Mouse (Mus musculus): ENCODE results near the gene Gm4131. TPM values are rescaled to one million over a fixed set of nuclear protein-coding genes. Genes with fewer than 3 reads are reported as not detected.

Gm4131 gene
- polyA plus RNA-seq, 1 experiment from 2014 or later: 0.30 TPM

DNA sequence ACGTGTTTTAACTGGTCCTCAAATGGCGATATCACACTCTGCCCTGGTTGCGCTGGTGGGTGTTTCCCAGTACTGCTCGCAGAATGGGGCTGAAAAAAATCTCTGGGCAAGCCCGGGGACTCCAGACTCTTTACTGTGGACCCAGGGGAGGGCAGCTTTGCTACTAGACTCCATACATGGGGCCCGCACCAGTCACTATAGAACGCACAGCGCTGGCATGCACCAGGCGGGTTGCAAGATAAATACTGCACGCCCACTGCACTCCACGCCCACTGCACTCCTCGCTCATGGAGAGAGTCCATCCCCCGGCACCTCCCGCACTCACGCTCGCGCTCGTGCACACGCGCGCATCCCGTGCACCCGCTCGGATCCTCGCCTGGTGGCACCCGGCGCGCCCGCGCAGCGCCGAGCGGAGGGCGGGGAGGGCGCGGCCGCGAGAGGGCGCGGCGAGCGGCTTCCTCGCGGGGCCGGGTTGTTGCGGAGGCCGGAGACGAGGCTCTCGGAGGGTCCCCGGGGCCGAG, 11.4 kb downstream of the Gm4131 start, which contains the start of gene Fam124a:
Gene Fam124a, plus strand, starts transcription at position 429 of the 521 bp plus-strand sequence.
- Histone ChIP-seq H3K4me2 (replicated peaks; ENCODE audit: low read depth, low read length) (peak within 1 kb of the TSS; percentile 93), H3K27ac (ENCODE audit: low read length) (no peak within 1 kb of the TSS), H3K4me1 (ENCODE audit: insufficient read depth, low read length) (peaks cover 8% of the 10 kb centered on the region; the same call in 1 of the 2 replicates), H3K27me3 (ENCODE audit: insufficient read depth, low read length) (0 out of 2 replicates have a peak, but pooled peaks cover 5% of the 10 kb centered on the region), H3K9ac (replicated peaks; ENCODE audit: low read length) (peak within 1 kb of the TSS; percentile 74), H3K4me3 (ENCODE audit: low read length) (peak within 1 kb of the TSS; percentile 64), H3K36me3 (ENCODE audit: insufficient read depth, low read length) (no peaks in the 10 kb centered on the region), H3K9me3 (ENCODE audit: low read length) (no peaks in the 10 kb centered on the region)
- ATAC-seq (ENCODE audit: low FRiP score, low TSS enrichment): peak; percentile 92
- whole genome bisulfite sequencing: under 1% methylated on average over 48 of the region's 51 CpGs

DNA sequence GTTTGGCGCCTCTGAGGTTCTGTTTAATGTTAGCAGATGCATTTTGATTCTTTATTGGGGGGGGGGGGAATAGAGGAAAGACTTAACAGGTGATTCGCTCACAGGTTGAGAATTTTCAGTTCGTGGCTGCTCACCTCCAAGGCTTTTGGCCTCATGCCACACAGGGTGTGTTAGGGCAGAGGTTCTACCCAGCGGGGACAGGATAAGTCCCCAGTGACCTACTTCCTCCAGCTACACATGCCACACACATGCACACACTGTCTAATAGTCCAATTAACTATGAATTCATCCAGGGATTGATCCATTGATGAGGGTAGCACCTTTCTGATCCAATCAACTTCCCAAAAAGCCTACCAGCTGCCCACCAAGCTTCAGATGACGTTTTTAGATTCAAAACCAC, 12.9 kb downstream of the Gm4131 start:
- Histone ChIP-seq H3K9ac (replicated peaks; ENCODE audit: low read length) (no peak overlapping the region), H3K4me2 (replicated peaks; ENCODE audit: low read depth, low read length) (no peak overlapping the region), H3K9me3 (ENCODE audit: low read length) (no peaks in the 10 kb centered on the region), H3K4me3 (ENCODE audit: low read length) (no peak overlapping the region), H3K27ac (ENCODE audit: low read length) (no peak overlapping the region), H3K4me1 (ENCODE audit: insufficient read depth, low read length) (peaks cover 12% of the 10 kb centered on the region), H3K36me3 (ENCODE audit: insufficient read depth, low read length) (no peaks in the 10 kb centered on the region), H3K27me3 (ENCODE audit: insufficient read depth, low read length) (0 out of 2 replicates have a peak, but pooled peaks cover 5% of the 10 kb centered on the region)
- 83% methylated on average over 5 of the region's 5 CpGs for WGBS
- ATAC-seq (ENCODE audit: low FRiP score, low TSS enrichment): no peak

DNA sequence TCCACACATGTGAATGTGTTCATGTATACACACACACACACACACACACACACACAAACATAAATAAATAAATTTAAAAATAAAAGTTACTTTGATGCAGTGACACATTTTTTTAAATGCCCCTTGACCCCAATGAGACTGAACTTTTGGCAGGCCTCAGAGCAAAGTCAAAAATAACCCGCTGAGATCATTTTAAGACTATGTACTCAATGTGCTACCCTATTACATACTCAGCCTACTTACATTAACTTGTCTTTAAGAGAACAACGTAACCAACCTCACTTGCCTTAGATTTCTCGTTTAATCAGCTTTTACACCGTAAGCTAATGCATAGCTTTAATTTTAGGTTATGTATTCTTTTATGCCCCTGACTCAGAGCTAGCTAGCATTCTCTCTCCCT, 13.9 kb downstream of the Gm4131 start:
- H3K9ac ChIP-seq (replicated peaks; ENCODE audit: low read length): no peak overlapping the region

DNA sequence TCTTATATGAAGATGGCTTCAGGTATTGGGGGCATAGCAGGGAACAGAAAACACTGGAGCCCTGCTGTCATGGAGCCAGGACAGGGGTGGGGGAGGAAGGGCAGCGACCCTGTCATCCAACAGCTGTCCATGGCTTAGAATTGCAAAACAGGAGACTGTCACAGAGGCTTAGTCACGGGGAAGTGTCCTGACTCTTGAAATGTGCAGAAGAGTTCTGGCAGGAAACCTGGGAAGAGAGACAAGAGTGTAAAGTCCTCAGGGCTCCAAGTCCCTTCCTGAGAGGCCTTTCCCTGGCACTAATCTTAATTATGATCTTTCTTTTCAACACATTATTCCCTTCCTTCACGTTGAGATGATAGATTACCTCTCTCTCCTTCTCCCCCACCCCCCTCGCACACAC, 16.6 kb downstream of the Gm4131 start:
- H3K4me3 ChIP-seq (ENCODE audit: low read length): no peak overlapping the region
- WGBS: 19% methylated on average over 3 of the region's 4 CpGs

More for the DNA sequence above, 13.9 kb downstream of the Gm4131 start:
- H3K4me1 ChIP-seq (ENCODE audit: insufficient read depth, low read length): peaks cover 12% of the 10 kb centered on the region
- no peak overlapping the region for H3K4me2 ChIP-seq (replicated peaks; ENCODE audit: low read depth, low read length)
- no peak for ATAC-seq (ENCODE audit: low FRiP score, low TSS enrichment)
- H3K36me3 ChIP-seq (ENCODE audit: insufficient read depth, low read length): no peaks in the 10 kb centered on the region
- WGBS: 91% methylated on average over 4 of the region's 4 CpGs
- 0 out of 2 replicates have a peak, but pooled peaks cover 5% of the 10 kb centered on the region for H3K27me3 ChIP-seq (ENCODE audit: insufficient read depth, low read length)
- H3K27ac ChIP-seq (ENCODE audit: low read length): no peak overlapping the region
- no peaks in the 10 kb centered on the region for H3K9me3 ChIP-seq (ENCODE audit: low read length)
- H3K4me3 ChIP-seq (ENCODE audit: low read length): no peak overlapping the region

DNA sequence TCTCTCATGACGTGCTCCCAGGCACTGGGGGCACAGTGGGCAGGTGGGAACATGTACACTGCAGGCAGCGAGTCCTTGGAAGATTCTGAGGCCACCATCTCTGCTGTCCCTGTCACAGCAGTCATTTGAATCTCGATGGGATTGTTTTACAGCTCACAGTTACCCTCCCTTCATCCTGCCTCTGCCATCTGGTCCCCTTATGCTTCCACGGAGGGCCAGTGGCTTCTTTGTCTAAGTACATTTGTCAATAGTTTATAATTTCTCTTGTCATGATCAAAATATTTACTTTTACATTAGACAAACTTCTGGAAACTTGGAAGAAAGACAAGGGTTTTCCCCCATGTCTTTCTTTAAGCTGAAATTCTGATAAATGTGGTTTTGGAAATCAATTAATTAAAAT, 20.0 kb downstream of the Gm4131 start:
- H3K4me2 ChIP-seq (replicated peaks; ENCODE audit: low read depth, low read length): no peak overlapping the region
- WGBS: 24% methylated on average over 4 of the region's 4 CpGs
- no peak for ATAC-seq (ENCODE audit: low FRiP score, low TSS enrichment)

More for the DNA sequence above, 16.6 kb downstream of the Gm4131 start:
- Histone ChIP-seq H3K4me2 (replicated peaks; ENCODE audit: low read depth, low read length) (no peak overlapping the region), H3K9me3 (ENCODE audit: low read length) (no peaks in the 10 kb centered on the region), H3K4me1 (ENCODE audit: insufficient read depth, low read length) (peaks cover 4% of the 10 kb centered on the region), H3K27ac (ENCODE audit: low read length) (no peak overlapping the region), H3K27me3 (ENCODE audit: insufficient read depth, low read length) (0 out of 2 replicates have a peak, but pooled peaks cover 5% of the 10 kb centered on the region), H3K9ac (replicated peaks; ENCODE audit: low read length) (no peak overlapping the region), H3K36me3 (ENCODE audit: insufficient read depth, low read length) (no peaks in the 10 kb centered on the region)
- no peak for ATAC-seq (ENCODE audit: low FRiP score, low TSS enrichment)

DNA sequence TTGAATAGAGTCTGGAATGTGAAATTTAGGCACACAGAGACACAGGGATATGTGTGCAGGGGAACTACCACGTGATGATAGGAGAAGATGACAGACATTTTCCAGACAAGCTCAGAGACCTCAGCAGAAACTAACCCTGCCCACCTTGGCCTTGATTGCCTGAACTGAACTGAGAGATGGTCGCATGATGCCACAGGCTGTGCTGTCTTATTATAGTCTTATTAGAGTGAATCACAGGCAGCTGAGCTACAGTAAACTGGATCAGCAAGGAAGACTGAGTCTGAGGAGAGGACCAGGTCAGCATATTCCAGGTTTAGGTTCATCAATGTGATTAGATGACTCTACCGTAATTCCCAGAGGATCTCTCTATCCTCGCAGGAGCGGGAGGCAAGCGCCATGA, 20.4 kb downstream of the Gm4131 start:
- no peak for ATAC-seq (ENCODE audit: low FRiP score, low TSS enrichment)
- Histone ChIP-seq H3K4me2 (replicated peaks; ENCODE audit: low read depth, low read length) (no peak overlapping the region), H3K4me3 (ENCODE audit: low read length) (no peak overlapping the region), H3K9ac (replicated peaks; ENCODE audit: low read length) (no peak overlapping the region), H3K36me3 (ENCODE audit: insufficient read depth, low read length) (no peaks in the 10 kb centered on the region), H3K4me1 (ENCODE audit: insufficient read depth, low read length) (peaks cover 4% of the 10 kb centered on the region; the same call in 1 of the 2 replicates), H3K9me3 (ENCODE audit: low read length) (no peaks in the 10 kb centered on the region), H3K27ac (ENCODE audit: low read length) (no peak overlapping the region), H3K27me3 (ENCODE audit: insufficient read depth, low read length) (no peaks in the 10 kb centered on the region)
- WGBS: 84% methylated on average over 6 of the region's 6 CpGs

More for the DNA sequence above, 20.0 kb downstream of the Gm4131 start:
- H3K4me1 ChIP-seq (ENCODE audit: insufficient read depth, low read length): peaks cover 4% of the 10 kb centered on the region; the same call in 1 of the 2 replicates
- H3K36me3 ChIP-seq (ENCODE audit: insufficient read depth, low read length): no peaks in the 10 kb centered on the region
- no peak overlapping the region for H3K27ac ChIP-seq (ENCODE audit: low read length)
- H3K27me3 ChIP-seq (ENCODE audit: insufficient read depth, low read length): no peaks in the 10 kb centered on the region
- H3K4me3 ChIP-seq (ENCODE audit: low read length): no peak overlapping the region
- H3K9ac ChIP-seq (replicated peaks; ENCODE audit: low read length): no peak overlapping the region
- no peaks in the 10 kb centered on the region for H3K9me3 ChIP-seq (ENCODE audit: low read length)

DNA sequence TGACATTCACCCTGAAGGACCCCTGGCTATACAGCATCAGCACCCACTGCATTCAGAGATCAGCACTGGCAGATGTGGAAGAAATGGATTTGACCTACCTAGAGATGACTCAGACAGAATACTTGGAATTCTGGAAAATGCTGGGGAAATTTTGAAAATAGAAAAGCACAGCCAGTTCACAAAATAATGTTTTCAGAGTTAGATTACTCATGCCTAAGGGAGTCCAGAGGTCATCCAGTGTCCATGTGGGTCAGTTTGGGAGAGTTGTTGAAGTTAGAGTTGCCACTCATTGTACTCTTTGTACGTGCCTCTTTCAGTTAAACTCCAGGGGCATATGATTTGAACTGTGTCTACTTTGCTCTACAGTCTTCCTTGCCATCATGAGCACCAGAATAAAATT, 25.0 kb downstream of the Gm4131 start:
- H3K9ac ChIP-seq (replicated peaks; ENCODE audit: low read length): no peak overlapping the region
- H3K4me3 ChIP-seq (ENCODE audit: low read length): no peak overlapping the region
- H3K27ac ChIP-seq (ENCODE audit: low read length): no peak overlapping the region
- no peak overlapping the region for H3K4me2 ChIP-seq (replicated peaks; ENCODE audit: low read depth, low read length)
- no peak for ATAC-seq (ENCODE audit: low FRiP score, low TSS enrichment)
- WGBS: 75% methylated on average over 1 of the region's 1 CpGs
- no peaks in the 10 kb centered on the region for H3K4me1 ChIP-seq (ENCODE audit: insufficient read depth, low read length)
- no peaks in the 10 kb centered on the region for H3K27me3 ChIP-seq (ENCODE audit: insufficient read depth, low read length)
- H3K36me3 ChIP-seq (ENCODE audit: insufficient read depth, low read length): no peaks in the 10 kb centered on the region
- H3K9me3 ChIP-seq (ENCODE audit: low read length): no peaks in the 10 kb centered on the region

GRCm38 (mm10) chr14:62539834-62540233, 26.9 kb downstream of the Gm4131 start:
- H3K27ac ChIP-seq (ENCODE audit: low read length): no peak overlapping the region
- WGBS: 81% methylated on average over 3 of the region's 3 CpGs
- no peaks in the 10 kb centered on the region for H3K27me3 ChIP-seq (ENCODE audit: insufficient read depth, low read length)
- H3K9ac ChIP-seq (replicated peaks; ENCODE audit: low read length): no peak overlapping the region
- no peaks in the 10 kb centered on the region for H3K4me1 ChIP-seq (ENCODE audit: insufficient read depth, low read length)
- H3K9me3 ChIP-seq (ENCODE audit: low read length): no peaks in the 10 kb centered on the region
- H3K36me3 ChIP-seq (ENCODE audit: insufficient read depth, low read length): no peaks in the 10 kb centered on the region
- no peak overlapping the region for H3K4me2 ChIP-seq (replicated peaks; ENCODE audit: low read depth, low read length)
- no peak for ATAC-seq (ENCODE audit: low FRiP score, low TSS enrichment)
- no peak overlapping the region for H3K4me3 ChIP-seq (ENCODE audit: low read length)

GRCm38 (mm10) chr14:62536988-62537387, 29.7 kb downstream of the Gm4131 start:
- Histone ChIP-seq H3K27me3 (ENCODE audit: insufficient read depth, low read length) (no peaks in the 10 kb centered on the region), H3K27ac (ENCODE audit: low read length) (no peak overlapping the region), H3K9ac (replicated peaks; ENCODE audit: low read length) (no peak overlapping the region), H3K4me3 (ENCODE audit: low read length) (no peak overlapping the region), H3K4me2 (replicated peaks; ENCODE audit: low read depth, low read length) (no peak overlapping the region), H3K36me3 (ENCODE audit: insufficient read depth, low read length) (no peaks in the 10 kb centered on the region), H3K4me1 (ENCODE audit: insufficient read depth, low read length) (no peaks in the 10 kb centered on the region), H3K9me3 (ENCODE audit: low read length) (no peaks in the 10 kb centered on the region)
- WGBS: 59% methylated on average over 5 of the region's 5 CpGs
- no peak for ATAC-seq (ENCODE audit: low FRiP score, low TSS enrichment)

- Histone ChIP-seq H3K9ac (replicated peaks; ENCODE audit: low read length) (no peak overlapping the region), H3K36me3 (ENCODE audit: insufficient read depth, low read length) (no peaks in the 10 kb centered on the region), H3K4me2 (replicated peaks; ENCODE audit: low read depth, low read length) (no peak overlapping the region), H3K9me3 (ENCODE audit: low read length) (no peaks in the 10 kb centered on the region), H3K27ac (ENCODE audit: low read length) (no peak overlapping the region), H3K27me3 (ENCODE audit: insufficient read depth, low read length) (no peaks in the 10 kb centered on the region), H3K4me3 (ENCODE audit: low read length) (no peak overlapping the region), H3K4me1 (ENCODE audit: insufficient read depth, low read length) (no peaks in the 10 kb centered on the region)
- ATAC-seq (ENCODE audit: low FRiP score, low TSS enrichment): no peak
- 62% methylated on average over 5 of the region's 5 CpGs for WGBS
Measured at GRCm38 (mm10) chr14:62536127-62536526, 30.6 kb downstream of the Gm4131 start.

Measured in kidney, embryonic 16.5 days (tissue).